Mouse (Mus musculus) A20 (cell line): ENCODE data around the gene Kif16b.

Experiments
- DNase-seq: peaks from one replicate; pipeline ENCODE4 v3.0.0-alpha.2; 2011; ENCODE audit warnings: low read depth, low spot score

Gene Kif16b

DNA sequence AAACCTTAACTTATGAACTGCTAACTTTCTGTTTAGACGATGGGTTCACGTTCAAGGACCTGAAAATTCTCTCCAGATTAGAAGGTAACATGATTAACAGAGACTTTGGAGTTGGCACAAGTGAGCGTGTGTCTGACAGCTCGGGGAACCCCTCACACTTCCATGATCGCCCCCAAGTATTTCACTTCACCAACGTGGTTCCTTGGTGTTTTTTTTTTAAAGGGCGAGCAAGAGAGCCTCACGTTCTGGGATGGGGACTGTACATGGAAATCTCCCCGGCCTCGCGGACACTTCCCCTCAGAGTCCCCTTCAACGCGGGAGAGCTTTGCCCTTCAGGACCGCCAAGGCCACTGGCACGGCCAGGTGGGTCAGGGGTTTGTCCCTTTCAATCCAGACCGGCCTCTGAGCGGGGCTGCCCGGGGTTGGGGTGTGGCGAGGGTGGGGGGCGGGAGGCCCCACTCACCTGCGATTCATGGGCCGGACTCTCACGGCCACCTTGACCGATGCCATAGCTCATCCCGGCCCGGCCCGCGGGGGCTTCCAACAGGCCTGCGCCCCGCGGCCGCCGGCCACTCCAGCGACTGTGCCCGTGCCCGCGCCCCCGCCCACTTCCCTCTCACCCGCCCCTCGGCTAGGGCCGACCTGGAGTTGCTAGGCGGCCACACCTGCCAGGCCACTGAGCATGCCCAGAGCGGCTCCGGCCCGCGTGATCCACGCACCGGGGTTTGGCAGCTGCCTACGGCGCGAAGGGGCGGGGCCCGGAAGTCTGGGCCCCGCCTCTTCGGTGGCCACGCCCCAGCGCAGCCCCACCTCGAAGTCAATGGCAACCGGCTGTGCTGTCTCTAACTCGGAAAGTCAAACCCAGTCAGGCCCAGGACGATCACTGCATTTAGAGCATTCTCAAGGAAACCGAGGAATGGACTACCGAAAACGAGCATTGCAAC, at the start of gene Kif16b:
Kif16b (minus strand) TSS at position 670 of the 944 bp plus-strand sequence.
- peak; percentile 97 for DNase-seq

DNA sequence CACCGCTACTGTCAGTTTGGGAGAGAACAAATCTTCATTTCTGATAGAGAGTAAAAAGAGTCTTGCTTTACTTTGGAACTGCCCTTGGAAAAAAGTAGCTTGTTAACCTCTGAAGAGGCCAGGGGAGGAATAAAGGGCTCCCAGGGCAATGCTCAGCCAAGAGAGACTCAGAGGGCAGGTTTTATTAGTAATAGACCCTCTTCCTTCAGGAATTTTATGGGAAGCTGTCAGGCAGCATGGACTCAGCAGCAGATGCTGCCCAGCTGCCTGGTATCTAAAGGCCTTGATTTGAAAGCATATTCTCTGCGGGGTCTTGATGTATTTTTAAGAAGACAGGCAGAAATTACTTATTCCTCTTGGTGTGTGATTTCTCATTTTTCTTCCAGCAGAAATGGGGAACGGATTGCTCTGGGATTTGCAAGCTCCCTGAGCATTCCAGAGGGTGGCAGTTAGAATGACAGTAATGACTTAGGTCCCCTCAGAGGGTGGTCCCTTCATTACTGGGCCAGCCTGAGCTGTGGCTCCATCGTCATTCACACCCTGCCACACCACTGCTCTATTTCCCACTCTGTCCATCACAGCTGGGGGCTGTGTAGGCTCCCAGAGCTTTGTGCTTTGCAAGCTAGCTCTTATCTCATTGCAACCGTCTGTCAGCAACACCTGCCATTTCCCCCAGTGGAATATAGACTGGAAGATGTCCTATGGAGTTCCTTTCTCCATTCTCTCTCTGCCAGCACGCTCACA, 39.7 kb upstream of the Kif16b start:
- DNase-seq, result no peak

DNA sequence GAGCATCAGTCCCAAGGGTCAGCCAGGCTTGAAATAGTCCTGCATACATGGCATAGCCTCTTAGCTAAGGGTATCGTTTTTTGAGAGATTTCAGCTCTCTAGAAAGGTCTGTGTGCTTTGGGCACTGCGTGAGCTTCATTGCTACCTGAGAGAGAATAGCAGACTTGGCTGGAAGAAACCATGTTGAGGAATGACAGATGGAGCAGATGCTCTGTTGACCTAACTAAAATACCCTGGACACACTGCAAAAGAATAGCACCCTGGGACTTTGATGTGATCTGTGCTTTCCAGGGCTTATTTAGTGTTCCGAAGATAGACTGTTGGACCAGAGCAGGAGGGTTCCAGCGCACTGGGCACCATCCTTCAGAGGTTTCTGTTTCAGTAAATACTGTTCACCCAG, 29.1 kb upstream of the Kif16b start:
- no peak for DNase-seq

DNA sequence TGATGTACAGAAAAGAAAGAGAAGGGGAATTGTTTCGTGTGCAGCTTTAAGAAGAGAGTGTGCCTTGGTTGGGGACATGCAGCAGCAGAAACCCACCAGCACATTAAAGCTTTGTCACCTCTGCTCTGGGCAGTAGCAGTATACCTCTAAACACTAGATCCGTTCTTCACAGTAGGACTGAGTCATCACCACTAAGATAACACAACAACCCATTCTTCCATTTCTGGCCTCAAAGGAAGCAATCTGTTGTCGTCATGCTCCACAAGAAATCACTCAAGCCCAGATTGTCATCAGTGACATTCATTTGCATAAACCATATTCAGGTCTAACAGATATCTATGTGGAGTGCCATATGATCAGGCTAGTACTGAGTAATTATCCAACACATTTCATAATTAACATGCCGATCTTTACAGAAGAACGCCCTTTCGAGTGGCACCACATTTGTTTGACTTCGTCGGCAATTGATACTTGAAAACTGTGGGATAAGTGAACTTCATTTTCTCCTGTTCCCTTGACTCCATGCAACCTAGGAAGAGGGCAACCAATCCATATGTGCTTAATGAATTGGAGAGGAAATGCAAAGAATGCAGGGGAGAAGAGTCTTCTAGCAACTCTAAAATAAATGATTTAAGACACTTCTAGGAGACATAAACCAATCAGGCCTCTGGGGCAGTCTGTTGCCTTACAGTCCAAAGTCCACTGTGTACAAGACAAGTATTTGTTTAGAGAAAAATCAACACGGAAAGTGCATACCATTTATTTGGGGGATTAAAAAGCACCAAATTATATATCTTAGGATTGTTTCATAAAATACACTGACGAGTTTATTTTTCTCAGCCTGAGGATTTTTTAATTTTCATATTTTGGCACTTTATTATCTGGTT, 28.1 kb upstream of the Kif16b start:
- DNase-seq, result peak; percentile 10

DNA sequence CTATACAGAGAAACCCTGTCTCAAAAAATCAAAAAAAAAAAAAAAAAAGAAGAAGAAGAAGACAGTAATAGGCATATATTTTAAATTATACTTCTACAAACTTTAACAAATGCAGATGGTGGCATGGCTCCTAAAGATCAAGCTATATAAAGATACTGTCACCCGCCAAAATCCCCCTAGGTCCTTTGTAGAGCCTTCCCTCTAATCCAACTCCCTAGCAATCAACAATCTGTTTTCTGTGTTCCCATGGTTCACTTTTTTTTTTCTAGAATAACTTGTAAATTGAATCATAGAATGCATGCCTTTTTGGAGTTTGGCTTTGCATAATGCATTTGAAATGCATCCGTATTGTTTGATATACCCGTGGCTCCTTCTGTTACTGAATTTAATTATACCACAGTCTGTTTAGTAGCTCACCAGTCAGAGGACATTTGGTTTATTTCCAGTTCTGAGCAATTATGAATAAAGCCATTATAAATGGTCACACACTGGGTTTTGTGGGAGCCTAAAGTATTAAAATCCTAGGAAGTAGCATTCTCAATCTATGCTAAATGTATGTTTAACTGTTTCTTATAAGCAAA, 9.6 kb upstream of the Kif16b start:
- DNase-seq, result no peak

DNA sequence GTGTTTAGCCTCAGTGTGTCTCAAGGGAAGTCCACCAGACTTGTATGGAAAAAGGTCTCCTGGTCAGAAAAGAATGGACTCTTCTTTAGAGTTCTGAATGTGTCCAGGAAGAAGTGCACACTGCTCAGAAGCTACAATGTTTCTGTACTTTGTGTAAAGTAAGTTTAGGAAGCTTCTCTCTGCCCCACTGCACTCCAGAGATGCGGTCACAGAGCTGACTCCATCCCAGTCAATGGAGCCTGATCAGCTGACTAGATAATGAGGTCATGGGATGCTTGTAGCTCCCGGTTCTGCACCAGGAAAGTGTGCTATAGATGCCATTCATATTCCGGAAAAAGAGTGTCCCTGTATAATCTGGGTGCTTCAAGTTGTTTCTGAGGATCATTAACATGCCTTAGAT, 7.9 kb upstream of the Kif16b start:
- DNase-seq, result no peak

DNA sequence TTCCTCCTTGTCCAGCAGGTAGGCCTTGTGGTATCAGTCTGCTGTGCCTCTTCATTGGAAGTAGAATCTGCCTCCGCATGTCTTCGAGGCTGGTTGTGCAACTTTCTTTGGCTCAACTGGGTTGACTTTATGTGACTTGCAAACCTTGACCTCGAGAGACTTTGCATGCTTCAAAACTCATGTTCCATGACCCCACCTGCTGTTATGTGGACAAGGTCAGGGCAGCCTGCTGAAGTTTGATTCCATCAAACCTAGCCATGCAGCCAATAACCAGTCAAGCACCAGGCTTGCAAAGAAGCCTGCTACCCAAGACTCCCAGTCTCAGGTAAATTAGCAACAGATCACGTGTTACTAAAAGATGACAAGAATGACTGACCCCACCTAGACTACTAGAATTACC, 5.7 kb upstream of the Kif16b start:
- DNase-seq, result no peak

DNA sequence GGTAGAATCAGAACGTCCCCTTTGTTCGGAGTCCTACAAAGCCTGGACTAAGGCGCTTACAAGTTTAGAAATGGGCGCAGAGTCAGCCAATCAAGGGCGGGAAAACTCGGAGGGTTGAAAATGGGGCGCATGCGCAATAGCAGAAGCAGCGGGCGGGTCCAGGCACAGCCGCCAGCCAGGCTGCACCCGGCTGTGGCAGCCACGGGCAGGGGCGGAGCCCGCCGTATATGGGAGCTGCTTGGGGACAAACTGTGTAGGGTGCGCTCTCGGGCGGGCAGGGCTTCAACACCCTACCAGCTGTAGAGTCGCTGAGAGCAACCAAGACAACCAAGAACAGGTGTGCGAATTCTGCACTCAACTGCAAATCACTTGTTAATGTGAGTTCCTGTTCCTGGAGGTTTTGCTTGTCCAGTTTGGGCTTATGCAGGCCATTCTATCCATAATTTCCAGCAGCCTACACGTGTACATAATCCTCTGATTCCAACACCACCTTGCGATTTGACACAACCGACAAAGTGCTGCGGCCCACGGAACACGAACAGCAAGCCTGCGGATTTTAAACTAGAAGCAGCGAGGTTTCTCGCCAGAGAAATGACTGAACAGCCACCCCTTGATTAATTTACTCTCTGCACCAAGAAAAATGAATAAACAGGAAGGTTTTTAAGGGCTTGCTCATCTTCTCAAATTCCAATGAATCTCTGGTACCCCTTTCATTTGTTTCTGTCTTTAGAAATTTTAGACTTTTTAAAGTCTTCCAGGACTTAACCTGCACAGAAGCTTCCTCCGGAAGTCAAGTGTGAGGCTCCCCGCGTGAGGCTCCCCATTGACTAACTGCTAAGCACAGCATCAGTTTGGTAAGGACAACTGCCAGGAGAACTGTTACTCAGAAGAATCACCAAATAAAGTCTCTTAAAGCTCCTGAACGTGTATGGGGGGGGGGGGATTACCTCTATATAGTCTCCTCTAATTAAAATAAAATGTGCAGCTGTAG, 1.9 kb upstream of the Kif16b start:
- DNase-seq, result peak; percentile 96

DNA sequence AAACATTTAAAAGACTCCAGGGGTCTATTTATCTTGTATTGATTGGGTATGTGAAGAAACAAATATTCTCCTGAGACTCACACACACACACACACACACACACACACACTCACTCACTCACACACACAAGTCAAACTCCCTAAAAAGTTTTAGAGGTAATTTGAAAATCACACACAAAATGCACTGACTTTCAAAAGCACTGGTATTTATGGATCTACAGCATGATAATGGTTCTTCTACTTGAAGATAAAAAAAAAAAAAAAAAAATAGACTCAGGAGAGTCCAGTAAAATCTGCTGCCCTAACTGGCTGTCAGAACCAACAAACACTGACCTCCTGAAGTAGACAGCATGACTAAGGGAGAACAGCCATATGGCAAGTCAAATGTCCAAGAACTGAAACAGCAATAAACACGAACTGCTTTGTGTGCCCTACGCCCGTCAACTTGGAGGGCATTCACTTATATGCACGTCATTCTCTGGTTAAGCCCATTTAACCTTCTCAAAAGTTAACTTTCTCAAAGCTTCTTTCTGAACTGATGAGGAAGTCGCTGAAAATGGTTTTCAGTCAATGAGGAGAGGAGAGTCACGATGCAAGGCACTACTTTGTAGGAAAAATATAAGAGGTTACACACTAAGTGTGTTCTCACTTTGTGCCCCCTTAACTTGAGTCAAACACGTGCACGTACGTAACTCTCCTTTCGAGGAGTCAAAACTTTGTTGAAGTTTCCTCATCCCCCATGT, 1.0 kb downstream of the Kif16b start:
- peak; percentile 70 for DNase-seq

DNA sequence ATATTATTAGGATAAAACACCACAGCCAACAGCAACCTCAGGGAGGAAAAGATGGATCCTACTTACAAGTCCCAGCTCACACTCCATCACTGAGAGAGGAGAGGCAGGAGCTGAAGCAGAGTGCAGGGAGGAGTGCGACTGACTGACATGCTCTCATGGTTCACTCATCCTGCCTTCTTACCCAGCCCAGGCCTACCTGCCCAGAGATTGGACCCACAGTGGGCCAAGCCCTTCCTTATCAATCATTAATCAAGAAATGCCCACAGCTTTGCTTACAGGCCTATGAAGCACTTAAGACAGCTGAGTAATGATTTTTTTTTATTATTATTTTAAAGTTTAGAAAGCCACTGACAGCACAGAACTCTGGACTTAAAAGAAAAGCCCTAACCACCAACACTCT, 7.6 kb downstream of the Kif16b start:
- no peak for DNase-seq

DNA sequence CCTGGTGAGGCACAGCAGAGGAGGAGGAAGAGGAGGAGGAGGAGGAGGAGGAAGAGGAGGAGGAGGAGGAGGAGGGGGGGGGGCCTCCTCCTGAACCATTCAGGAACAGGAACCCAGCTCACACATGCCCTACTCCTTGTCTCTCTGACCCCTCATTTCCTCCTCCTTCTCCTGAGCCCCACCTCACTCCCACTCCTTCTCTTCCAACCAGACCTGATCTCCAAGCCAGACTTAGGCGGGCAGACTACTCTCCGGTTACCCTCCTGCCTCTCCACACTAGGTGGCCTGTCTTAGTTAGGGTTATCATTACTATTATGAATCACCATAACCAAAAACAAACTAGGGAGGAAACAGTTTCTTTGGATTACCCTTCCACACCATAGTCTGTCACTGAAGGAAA, 10.0 kb downstream of the Kif16b start:
- DNase-seq, result no peak

DNA sequence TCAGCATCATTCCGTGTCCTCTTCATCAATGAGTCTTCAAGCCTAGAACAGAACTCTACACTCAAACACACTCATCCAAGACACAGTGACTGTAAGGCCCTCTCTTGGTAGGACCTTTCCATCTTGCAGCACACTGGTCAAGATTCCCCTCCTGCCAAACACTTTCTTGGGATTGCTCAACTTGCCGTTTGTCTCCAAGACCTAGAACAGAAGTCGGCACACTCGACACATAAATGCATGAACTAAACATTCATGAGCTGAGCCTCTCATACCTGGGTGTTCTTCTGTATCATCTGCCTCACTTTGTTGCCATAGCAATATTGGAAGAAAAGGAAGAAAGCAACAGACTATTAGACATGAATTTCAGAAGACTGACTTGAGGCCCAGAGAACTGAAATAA, 16.9 kb downstream of the Kif16b start:
- no peak for DNase-seq

DNA sequence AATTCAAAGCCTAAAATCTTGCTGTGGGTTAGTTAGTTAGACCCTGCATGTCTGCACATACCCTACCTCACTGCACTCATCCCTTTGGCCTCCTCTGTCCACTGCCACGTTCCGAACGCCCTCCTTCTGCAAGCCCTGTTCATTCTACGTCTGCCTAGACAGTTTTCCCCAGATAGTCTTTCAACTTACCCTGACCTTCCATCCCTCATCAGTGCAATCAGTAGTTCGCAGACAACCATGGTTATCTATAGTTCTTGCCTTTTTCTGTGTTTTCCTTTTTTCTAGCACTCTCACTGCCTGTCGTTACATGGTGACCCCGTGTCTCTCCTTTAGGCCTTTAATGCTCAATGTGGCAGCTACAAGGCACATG, 17.7 kb downstream of the Kif16b start:
- no peak for DNase-seq

DNA sequence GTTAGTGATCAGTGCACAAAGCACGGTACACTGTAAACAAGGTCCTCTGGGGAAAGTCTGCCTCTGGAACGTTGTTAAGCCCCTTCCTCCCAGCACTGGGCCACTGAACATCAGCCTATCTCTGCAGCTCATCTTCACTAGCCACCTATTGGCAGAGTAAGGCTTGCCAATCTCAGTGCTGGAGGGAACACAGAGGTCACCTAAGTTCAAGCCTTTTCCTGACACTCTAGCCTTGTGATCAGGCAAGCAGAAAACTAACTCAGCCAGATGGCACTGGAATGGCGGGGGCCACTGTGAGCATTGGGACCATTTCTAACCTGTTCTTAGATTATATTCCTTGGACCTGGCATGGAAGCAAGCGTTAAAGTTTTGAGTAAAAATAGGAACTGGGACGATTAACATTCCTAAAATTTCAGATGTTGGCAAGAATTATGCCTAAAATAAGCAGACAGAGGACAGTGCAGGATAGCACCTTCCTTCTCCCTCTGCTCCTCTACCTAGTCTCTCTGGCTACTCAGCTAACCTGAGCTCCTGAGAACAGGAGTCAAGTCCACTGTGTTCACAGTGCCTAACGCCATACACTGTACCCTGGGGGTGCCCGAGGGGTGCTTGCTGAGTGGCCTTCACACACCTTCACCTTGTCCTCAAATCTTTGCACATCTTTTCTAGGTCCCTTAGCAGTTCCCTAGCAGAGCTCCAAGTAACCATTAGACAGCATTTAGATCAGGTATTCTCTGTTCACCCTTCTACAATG, 18.3 kb downstream of the Kif16b start:
- no peak for DNase-seq

DNA sequence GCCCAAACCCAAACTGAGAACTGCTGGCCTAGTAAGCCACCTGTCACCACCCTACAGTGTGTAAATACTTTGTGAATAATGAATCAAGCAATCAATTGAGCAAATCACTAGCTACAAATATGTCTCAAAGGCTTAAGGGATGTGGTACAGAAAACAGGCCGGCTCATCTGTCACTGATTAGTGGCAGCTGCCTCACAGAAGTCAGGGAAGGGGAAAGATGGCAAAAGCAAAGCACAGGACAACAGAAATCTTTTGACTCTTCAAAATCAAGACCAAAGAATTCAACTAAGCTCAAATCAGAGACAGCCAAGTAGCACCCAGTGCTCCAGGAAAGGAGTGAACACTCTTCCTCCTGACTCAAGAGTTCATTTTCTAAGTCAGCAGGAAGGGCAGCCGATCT, 18.9 kb downstream of the Kif16b start:
- DNase-seq, result no peak

DNA sequence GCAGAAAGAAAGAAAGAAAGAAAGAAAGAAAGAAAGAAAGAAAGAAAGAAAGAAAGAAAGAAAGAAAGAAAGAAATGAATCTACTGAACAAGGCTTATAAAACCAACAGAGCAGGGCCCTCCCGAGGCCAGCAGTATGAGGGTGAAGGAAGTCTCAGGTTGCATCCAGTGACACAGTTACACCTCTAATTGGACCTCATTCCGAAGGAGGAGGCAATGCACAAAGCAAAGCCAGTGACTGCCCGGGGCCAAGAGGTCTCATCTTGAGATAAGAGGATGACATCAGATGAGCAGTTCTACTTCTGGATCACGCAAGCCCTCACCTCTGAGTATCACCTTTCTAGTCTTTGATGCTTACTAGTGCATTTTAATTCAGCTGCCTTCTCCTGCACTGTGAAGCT, 20.2 kb downstream of the Kif16b start:
- no peak for DNase-seq

DNA sequence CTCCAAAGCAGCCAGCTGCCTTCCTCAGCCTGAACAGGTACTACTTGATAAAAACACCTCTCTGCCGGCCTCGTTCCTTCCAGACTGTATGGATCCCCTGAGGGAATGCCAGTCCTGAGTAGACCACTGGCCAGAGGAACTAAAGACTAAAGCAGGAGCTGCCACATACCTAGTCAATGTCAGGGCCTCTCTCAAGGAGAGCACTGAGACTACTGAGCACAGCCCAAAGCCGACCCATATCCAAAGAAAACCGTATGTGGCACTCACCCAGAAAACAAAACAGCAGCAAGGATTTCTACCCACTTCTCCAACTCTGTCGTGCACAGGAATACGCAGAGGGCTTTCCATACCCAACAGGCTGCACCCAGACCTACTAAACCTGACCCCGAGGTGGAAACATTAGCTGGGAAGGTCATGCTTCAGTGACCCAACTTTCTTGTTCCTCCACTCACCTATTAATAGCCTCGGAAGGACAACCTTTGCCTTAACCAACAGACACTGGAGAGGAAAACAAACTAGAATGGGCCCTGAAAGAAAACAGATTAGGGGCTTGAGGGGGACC, 22.0 kb downstream of the Kif16b start:
- no peak for DNase-seq

DNA sequence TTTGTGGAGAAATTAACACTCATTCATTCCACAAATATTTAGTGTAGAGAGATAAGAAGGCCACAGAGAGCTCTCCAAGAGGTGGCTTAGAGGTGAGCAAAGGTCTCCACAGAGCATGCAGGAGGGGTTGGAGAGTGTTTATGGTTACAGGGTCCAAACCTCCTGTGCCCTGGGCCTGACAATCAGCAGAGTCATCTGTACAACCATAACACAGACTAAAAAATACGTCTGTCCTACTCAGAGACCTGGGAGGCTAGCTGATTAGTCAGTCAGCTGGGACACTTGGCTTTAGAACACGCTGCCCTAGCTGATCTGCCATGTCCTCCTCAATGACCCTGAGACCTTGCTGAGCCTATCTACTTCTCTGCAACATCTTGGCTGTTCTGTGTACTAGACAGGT, 24.7 kb downstream of the Kif16b start:
- DNase-seq, result no peak

DNA sequence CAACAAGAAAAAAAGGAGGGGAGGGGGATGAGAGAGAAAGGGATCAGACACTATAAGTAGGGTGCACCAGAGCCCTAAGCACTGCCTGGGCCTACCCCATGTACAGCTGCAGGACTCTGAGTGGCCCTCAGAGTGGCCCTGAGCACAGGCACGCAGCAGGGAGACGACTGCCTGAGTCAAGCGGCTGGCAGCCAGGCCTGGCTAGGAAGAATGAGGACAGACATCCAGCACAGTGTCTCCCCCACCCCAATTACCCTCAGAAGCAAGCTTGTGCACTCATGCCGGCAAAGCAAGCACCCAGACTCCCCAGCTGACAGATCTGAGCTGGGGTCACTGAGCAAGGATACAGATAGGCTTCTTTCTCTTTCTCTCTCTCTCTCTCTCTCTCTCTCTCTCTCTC, 25.4 kb downstream of the Kif16b start:
- no peak for DNase-seq
